ENCODE assay signal across 19 mouse cellular contexts in genomic region chr13:54568380-54568779, GRCm38 (mm10). TPM values are rescaled to one million over a fixed set of nuclear protein-coding genes. Genes with fewer than 3 reads are reported as not detected.
DNase-seq lines count a peak whose midpoint lies in the region; ATAC-seq lines count a peak whose summit lies in the region.
"Had no signal": no experiment of that assay in that cellular context is flagged by ENCODE, and none has a peak within 500 bp of the region (broad histone marks: within the 10 kb centered on the region; RNA-seq: fewer than 3 reads in every experiment).

No protein-coding gene starts in this region.

- no peaks in the 10 kb centered on the region for H3K27me3 ChIP-seq in splenic B cell, adult 2 months (ENCODE audit: control insufficient read depth, insufficient read depth, low read length, poor library complexity, severe bottlenecking)
- H3K27me3 ChIP-seq: heart, embryonic 15.5 days had no signal

- no peaks in the 10 kb centered on the region for H3K36me3 ChIP-seq in splenic B cell, adult 2 months (ENCODE audit: control insufficient read depth, insufficient read depth, low read length, poor library complexity, severe bottlenecking)
- H3K36me3 ChIP-seq: heart, embryonic 15.5 days had no signal

- peak; percentile 42 to 65 for DNase-seq in kidney, postnatal 25 days
- no peak for DNase-seq in kidney, postnatal 4 days
- DNase-seq in ES-CJ7 (ENCODE audit: low read depth, low spot score) (peak; percentile 71), ZHBTc4 (ENCODE audit: low read depth, low spot score) (peak; percentile 83)
- peak; percentile 18 for DNase-seq in splenic B cell, adult 2 months (ENCODE audit: low read depth, low spot score)
- no peak for DNase-seq in heart, postnatal 14 days
- DNase-seq: adrenal gland, postnatal 36 days; cerebellum, adult 18-20 months; cerebellum, postnatal 36 days; gastrocnemius, postnatal 10 days; heart, adult 18-20 months; left cerebral cortex, postnatal 4 days; lung, embryonic 14.5 days; lung, postnatal 36 days; thymus, postnatal 14 days had no signal

- ATAC-seq in erythroid progenitor cell, adult 5-6 weeks (replicated peaks; ENCODE audit: low FRiP score, poor library complexity, severe bottlenecking), result no peak
- ATAC-seq: hindbrain, embryonic 16.5 days; intestine, postnatal 0 days had no signal

- intact Hi-C loops in heart, postnatal 14 days (cut with DNase I), result no loop called here

RNA-seq across cellular contexts. Expression of gene 4833439L19Rik, which starts 3.1 kb away (rescaled TPM):
- 100 to 1,000 TPM in 1 of 2 experiments, 10 to 100 TPM in 1; 98.6 to 102 TPM for total RNA-seq in heart, postnatal 14 days (2021)
- total RNA-seq in erythroid progenitor cell, adult 5-6 weeks (2015; ENCODE audit: low replicate concordance), result 37.3 and 55.1 TPM in 2 replicates
- 23.8 and 33.6 TPM in 2 replicates for total RNA-seq in erythroid progenitor cell, adult 5-6 weeks (2017; ENCODE audit: low replicate concordance)

RNA-seq across cellular contexts. Expression of gene Arl10, which starts 6.4 kb away (rescaled TPM):
- total RNA-seq in heart, postnatal 14 days (2021), result 1 to 10 TPM; 8.1 to 8.4 TPM
- total RNA-seq in erythroid progenitor cell, adult 5-6 weeks (2015; ENCODE audit: low replicate concordance), result 1.1 TPM in 1 of 2 replicates, not detected in the other
- not detected in 2 replicates for total RNA-seq in erythroid progenitor cell, adult 5-6 weeks (2017; ENCODE audit: low replicate concordance)

RNA-seq across cellular contexts. Expression of gene Nop16, which starts 21.5 kb away (rescaled TPM):
- total RNA-seq in heart, postnatal 14 days (2021), result 10 to 100 TPM; 14.7 to 15.1 TPM
- 6.5 and 17.2 TPM in 2 replicates for total RNA-seq in erythroid progenitor cell, adult 5-6 weeks (2015; ENCODE audit: low replicate concordance)
- total RNA-seq in erythroid progenitor cell, adult 5-6 weeks (2017; ENCODE audit: low replicate concordance), result 5.4 and 14.8 TPM in 2 replicates

RNA-seq across cellular contexts. Expression of gene Higd2a, which starts 21.6 kb away (rescaled TPM):
- 100 to 1,000 TPM; 216 to 231 TPM for total RNA-seq in heart, postnatal 14 days (2021)
- 36.0 and 53.0 TPM in 2 replicates for total RNA-seq in erythroid progenitor cell, adult 5-6 weeks (2015; ENCODE audit: low replicate concordance)
- total RNA-seq in erythroid progenitor cell, adult 5-6 weeks (2017; ENCODE audit: low replicate concordance), result 9.2 and 19.0 TPM in 2 replicates

RNA-seq across cellular contexts. Expression of gene Cltb, which starts 42.8 kb away (rescaled TPM):
- total RNA-seq in heart, postnatal 14 days (2021), result 10 to 100 TPM; 91.8 to 93.1 TPM
- total RNA-seq in erythroid progenitor cell, adult 5-6 weeks (2015; ENCODE audit: low replicate concordance), result 2.2 and 5.9 TPM in 2 replicates
- total RNA-seq in erythroid progenitor cell, adult 5-6 weeks (2017; ENCODE audit: low replicate concordance), result 5.0 and 7.8 TPM in 2 replicates

Comparison
In these comparisons a context has a peak if more than half of its experiments do, and no peak if none do; other contexts are left out.
1. DNase-seq: peak in kidney, postnatal 25 days (2 of 2), ES-CJ7 (single experiment), ZHBTc4 (single experiment) and splenic B cell, adult 2 months (single experiment); none in kidney, postnatal 4 days (0 of 2) and heart, postnatal 14 days (0 of 2).
2. RNA of gene Arl10, which starts 6.4 kb away (total RNA-seq): 8.1 to 8.4 TPM in heart, postnatal 14 days; 1.1 TPM in erythroid progenitor cell, adult 5-6 weeks; every median in the first group is over 4 times any median in the second.